Mouse (Mus musculus): ENCODE measurements at regions not wholly inside any gene's neighbourhood (a gene's known extent, or its start where the extent isn't known, plus 50 kb on each side); places are given as distances from the start of the nearest gene placed in this dataset.

GRCm38 (mm10) chr14:74516451-74516850, 124.2 kb upstream of the Htr2a start:
- Histone ChIP-seq H3K27ac (no peak overlapping the region), H3K79me2 (ENCODE audit: inconsistent target) (no peaks in the 10 kb centered on the region), H3K4me3 (ENCODE audit: inconsistent target) (no peak overlapping the region), H3K36me3 (ENCODE audit: inconsistent target) (no peaks in the 10 kb centered on the region)
- WGBS (ENCODE audit: missing documents): 7% methylated on average over 3 of the region's 3 CpGs

- Histone ChIP-seq H3K27ac (no peak overlapping the region), H3K4me3 (ENCODE audit: inconsistent target) (no peak overlapping the region), H3K79me2 (ENCODE audit: inconsistent target) (no peaks in the 10 kb centered on the region), H3K36me3 (ENCODE audit: inconsistent target) (no peaks in the 10 kb centered on the region)
- WGBS (ENCODE audit: missing documents): 89% methylated on average over 6 of the region's 6 CpGs
Measured at GRCm38 (mm10) chr14:74519531-74519930, 121.1 kb upstream of the Htr2a start.

- WGBS (ENCODE audit: missing documents): 40% methylated on average over 3 of the region's 3 CpGs
Measured at GRCm38 (mm10) chr14:74521669-74522068, 119.0 kb upstream of the Htr2a start.

GRCm38 (mm10) chr14:74527246-74527645, 113.4 kb upstream of the Htr2a start:
- WGBS (ENCODE audit: missing documents): 90% methylated on average over 4 of the region's 4 CpGs
- no peak overlapping the region for H3K4me3 ChIP-seq (ENCODE audit: inconsistent target)
- no peaks in the 10 kb centered on the region for H3K36me3 ChIP-seq (ENCODE audit: inconsistent target)
- H3K27ac ChIP-seq: no peak overlapping the region
- H3K79me2 ChIP-seq (ENCODE audit: inconsistent target): no peaks in the 10 kb centered on the region

More at GRCm38 (mm10) chr14:74521669-74522068, 119.0 kb upstream of the Htr2a start:
- Histone ChIP-seq H3K4me3 (ENCODE audit: inconsistent target) (no peak overlapping the region), H3K79me2 (ENCODE audit: inconsistent target) (no peaks in the 10 kb centered on the region), H3K36me3 (ENCODE audit: inconsistent target) (no peaks in the 10 kb centered on the region), H3K27ac (no peak overlapping the region)

- 95% methylated on average over 7 of the region's 7 CpGs for WGBS (ENCODE audit: missing documents)
- H3K27ac ChIP-seq: no peak overlapping the region
- H3K79me2 ChIP-seq (ENCODE audit: inconsistent target): no peaks in the 10 kb centered on the region
- no peak overlapping the region for H3K4me3 ChIP-seq (ENCODE audit: inconsistent target)
- H3K36me3 ChIP-seq (ENCODE audit: inconsistent target): no peaks in the 10 kb centered on the region
Measured at GRCm38 (mm10) chr14:74529368-74529951, 111.2 kb upstream of the Htr2a start.

- Histone ChIP-seq H3K4me3 (ENCODE audit: inconsistent target) (no peak overlapping the region), H3K36me3 (ENCODE audit: inconsistent target) (no peaks in the 10 kb centered on the region), H3K27ac (no peak overlapping the region), H3K79me2 (ENCODE audit: inconsistent target) (no peaks in the 10 kb centered on the region)
- WGBS (ENCODE audit: missing documents): 94% methylated on average over 2 of the region's 2 CpGs
Measured at GRCm38 (mm10) chr14:74538187-74538586, 102.5 kb upstream of the Htr2a start.

GRCm38 (mm10) chr14:74544028-74544427, 96.6 kb upstream of the Htr2a start:
- no peak overlapping the region for H3K27ac ChIP-seq
- no peaks in the 10 kb centered on the region for H3K79me2 ChIP-seq (ENCODE audit: inconsistent target)
- 98% methylated on average over 3 of the region's 3 CpGs for WGBS (ENCODE audit: missing documents)
- H3K36me3 ChIP-seq (ENCODE audit: inconsistent target): no peaks in the 10 kb centered on the region
- no peak overlapping the region for H3K4me3 ChIP-seq (ENCODE audit: inconsistent target)

GRCm38 (mm10) chr14:74551091-74551490, 89.5 kb upstream of the Htr2a start:
- Histone ChIP-seq H3K27ac (no peak overlapping the region), H3K36me3 (ENCODE audit: inconsistent target) (no peaks in the 10 kb centered on the region), H3K4me3 (ENCODE audit: inconsistent target) (no peak overlapping the region), H3K79me2 (ENCODE audit: inconsistent target) (no peaks in the 10 kb centered on the region)
- 93% methylated on average over 2 of the region's 2 CpGs for WGBS (ENCODE audit: missing documents)

- Histone ChIP-seq H3K27ac (no peak overlapping the region), H3K79me2 (ENCODE audit: inconsistent target) (no peaks in the 10 kb centered on the region), H3K4me3 (ENCODE audit: inconsistent target) (no peak overlapping the region), H3K36me3 (ENCODE audit: inconsistent target) (no peaks in the 10 kb centered on the region)
- 42% methylated on average over 1 of the region's 1 CpGs for WGBS (ENCODE audit: missing documents)
Measured at GRCm38 (mm10) chr14:74553636-74554035, 87.0 kb upstream of the Htr2a start.

GRCm38 (mm10) chr14:74558359-74558758, 82.3 kb upstream of the Htr2a start:
- WGBS (ENCODE audit: missing documents): 86% methylated on average over 5 of the region's 5 CpGs
- Histone ChIP-seq H3K4me3 (ENCODE audit: inconsistent target) (no peak overlapping the region), H3K27ac (no peak overlapping the region), H3K36me3 (ENCODE audit: inconsistent target) (no peaks in the 10 kb centered on the region), H3K79me2 (ENCODE audit: inconsistent target) (no peaks in the 10 kb centered on the region)
